Mouse (Mus musculus): ENCODE measurements around the gene St3gal3. TPM values are rescaled to one million over a fixed set of nuclear protein-coding genes. Genes with fewer than 3 reads are reported as not detected.

The St3gal3 gene
- total RNA-seq, 2 experiments from 2014 or later: 37.4 to 40.5 TPM

GRCm38 (mm10) chr4:117943317-117943716 lies 191.4 kb downstream of the St3gal3 start:
- no peak for DNase-seq (ENCODE audit: low spot score in 2 of 2)

- no peak for DNase-seq (ENCODE audit: low spot score in 2 of 2)
Observed at GRCm38 (mm10) chr4:117936964-117937363, 197.8 kb downstream of the St3gal3 start.

DNA sequence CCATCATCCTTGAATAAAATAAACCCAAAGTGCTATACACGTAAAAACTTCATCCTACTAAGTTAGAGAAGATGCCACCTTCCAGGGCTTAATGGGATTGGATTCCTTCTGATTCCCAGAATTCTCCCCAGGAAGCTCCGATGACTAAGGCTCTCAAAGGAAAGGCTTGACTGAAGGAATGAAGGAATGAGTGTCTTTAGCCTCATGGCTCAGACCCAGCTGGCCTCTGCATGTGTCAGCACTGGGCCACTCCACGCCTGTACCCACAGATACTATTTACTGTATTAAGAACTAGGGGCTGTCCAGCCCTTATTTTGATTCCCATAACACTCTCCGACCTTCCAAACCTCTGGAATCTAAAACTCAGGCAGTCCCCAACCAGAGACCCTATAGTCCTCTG lies 200.6 kb downstream of the St3gal3 start:
- DNase-seq (ENCODE audit: low spot score in 2 of 2): no peak

DNA sequence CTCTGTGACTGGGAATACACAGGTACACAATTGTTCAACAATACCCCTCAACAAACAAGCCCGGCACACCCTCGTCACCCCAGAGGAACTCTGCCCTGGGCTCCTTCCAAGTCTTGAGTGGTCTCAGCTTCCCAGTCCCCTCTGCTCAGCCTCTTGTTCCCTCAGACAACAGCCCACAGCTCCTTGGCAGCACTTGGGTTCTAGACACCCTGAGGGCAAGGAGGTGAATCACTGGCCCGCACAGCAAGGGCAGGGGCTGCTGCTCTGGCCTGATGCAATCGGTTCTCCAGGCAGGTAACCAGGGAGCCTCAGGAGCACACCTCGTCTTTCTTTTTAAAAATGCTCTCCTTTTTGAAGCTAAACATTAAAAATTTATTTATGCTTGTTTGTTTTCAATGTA lies 201.5 kb downstream of the St3gal3 start:
- DNase-seq (ENCODE audit: low spot score in 2 of 2): no peak

DNA sequence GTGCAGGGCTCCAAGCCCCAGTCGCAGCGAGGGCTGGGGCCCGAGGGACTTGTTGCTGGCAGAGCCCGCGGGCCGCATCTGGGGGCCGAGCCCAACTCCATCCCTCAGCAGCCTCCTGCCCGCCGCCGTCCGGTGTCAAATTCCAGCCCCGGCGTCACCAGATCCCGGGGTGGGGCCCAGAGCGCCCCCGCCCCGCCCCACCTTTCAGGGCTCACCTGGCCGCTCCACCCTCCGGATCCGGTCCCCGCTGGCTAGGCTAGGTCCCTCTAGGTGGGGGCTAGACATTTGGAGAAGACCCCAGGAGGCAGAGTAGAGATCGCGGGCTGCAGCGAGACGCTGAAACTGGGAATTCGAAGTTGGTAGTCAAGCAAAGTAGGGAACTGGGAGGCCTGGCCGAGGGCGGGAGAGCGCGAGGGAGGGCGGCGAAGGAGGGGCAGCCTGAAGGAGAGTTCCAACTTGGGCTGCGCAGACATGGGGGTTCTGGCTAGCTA lies 205.3 kb downstream of the St3gal3 start, which contains the start of gene Artn:
Gene Artn, minus strand, starts transcription at position 373 of the 491 bp plus-strand sequence.
- no peak for DNase-seq (ENCODE audit: low spot score in 2 of 2)

GRCm38 (mm10) chr4:117928699-117929241 lies 205.9 kb downstream of the St3gal3 start:
- peak; percentile 50 to 56 for DNase-seq (ENCODE audit: low spot score in 2 of 2)

DNA sequence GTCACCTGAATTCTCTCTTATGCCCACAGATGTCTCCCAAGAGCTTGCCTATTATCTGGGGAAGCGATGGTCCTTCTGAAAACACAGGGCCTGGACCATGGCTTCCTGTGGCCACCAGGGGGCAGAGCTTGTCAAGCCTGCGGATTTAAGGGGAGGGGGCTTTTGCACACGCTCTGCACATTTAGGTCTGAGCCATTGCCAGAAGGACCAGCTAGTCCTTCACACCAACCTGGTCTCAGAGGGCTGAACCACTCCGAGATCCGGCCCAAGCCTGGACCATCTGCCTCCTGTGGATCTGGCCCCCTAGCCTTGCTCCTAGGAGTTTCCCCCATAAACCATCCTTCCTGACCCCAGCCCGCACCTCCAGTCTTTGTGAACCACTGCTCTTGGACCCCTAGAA lies 206.5 kb downstream of the St3gal3 start:
- no peak for DNase-seq (ENCODE audit: low spot score in 2 of 2)

DNA sequence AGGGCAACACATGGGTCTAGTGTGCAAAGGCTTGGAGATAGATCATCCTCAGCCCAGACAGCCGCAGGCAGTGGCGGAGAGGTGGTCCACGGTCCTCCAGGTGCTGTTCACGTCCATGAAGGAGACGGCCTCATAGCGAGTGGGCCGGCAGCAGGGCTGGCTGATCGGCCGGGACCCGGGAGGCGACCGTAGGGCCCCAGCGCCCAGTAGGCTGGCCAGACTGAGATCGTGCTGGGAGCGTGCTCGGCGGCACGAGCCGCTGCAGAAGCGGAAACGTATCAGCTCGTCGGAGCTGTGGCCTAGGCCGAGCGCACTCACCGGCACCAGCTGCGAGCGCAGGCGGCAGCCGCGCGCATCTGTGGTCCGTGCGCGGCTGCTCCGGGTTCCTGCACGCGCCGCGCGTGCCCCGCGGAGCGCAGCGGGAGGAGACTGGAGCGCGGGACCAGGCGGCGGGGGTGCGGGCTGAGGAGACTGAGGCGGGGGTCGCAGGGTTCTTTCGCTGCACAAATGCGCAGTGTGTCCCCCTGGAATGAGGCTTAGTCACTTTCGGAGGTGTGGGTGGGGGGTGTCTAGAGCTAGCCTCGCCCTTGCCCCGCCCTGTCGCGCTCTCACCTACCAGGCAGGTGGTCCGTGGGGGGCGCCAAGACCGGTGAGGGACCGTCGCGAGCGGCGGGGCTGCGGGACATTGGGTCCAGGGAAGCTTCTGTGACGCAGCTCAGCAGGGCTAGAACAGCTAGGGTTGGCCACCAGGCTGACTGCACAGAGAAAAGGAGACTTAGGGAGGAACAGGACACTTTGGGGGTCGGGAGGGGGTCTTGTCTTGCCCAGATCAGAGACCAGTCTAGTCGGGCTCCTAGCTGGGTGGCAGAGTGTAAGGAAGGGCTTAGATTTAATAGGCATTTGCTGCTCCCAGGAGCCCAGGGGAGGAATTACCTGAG lies 207.9 kb downstream of the St3gal3 start:
- DNase-seq (ENCODE audit: low spot score in 2 of 2): no peak

- DNase-seq (ENCODE audit: low spot score in 2 of 2): no peak
Observed at GRCm38 (mm10) chr4:117924916-117925315, 209.8 kb downstream of the St3gal3 start.

DNA sequence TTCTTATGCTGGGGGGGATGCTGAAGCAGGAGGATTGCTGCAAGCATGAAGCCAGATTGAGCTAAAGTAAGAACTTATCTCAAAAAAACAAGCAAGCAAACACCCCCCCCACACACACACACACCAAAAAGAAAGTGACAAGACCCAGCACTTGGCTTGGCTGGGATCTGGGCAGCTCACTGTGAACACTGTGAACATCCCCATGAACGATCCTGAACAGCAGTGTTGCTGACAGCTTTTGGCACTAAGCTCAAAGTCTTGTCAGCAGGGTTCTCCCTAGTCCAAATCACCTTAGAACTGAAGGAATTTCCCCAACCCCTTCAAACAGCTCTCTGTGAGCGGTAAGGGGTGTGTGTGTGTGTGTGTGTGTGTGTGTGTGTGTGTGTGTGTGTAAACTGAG lies 211.3 kb downstream of the St3gal3 start:
- no peak for DNase-seq (ENCODE audit: low spot score in 2 of 2)

DNA sequence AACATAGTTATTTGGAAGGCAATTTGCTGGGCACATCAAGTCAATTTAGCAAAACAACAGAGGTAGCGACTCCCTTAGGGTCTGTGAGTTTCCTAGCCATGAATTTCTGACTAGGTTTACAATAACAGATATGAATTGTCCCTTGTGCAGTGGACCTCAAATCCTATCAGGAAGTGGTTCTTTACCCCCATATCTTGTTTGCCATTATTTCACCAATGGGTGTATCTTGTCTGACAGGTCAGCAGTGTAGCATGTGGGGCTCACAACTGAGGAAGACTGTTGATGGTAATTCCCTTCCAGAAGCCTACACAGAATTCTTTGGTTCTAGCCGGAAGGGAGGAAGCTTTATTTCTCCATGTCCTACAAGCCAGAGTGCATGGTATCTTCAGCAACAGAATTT lies 213.4 kb downstream of the St3gal3 start:
- no peak for DNase-seq (ENCODE audit: low spot score in 2 of 2)

GRCm38 (mm10) chr4:117918762-117919161 lies 216.0 kb downstream of the St3gal3 start:
- DNase-seq (ENCODE audit: low spot score in 2 of 2): no peak

DNA sequence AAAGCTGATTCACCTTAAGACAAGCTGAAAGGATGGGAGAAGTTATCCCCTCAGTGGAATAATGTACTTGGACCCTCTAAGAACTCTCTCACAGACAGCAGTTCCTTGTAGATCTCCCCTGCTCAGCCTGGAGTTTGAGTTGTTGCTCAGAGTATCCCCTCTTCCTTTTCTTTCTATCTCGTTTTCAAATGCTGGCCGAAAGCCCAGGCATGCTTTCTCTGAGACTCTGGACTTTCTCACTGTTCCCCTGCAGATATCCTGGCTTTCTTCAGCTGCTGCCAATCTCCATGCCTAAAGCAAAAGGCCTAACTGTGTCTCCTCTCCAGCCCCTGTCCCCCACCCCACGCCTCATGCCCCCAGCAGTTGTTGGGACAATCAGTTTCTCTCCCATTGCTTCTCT lies 216.5 kb downstream of the St3gal3 start:
- no peak for DNase-seq (ENCODE audit: low spot score in 2 of 2)

- no peak for DNase-seq (ENCODE audit: low spot score in 2 of 2)
Observed at GRCm38 (mm10) chr4:117917847-117918246, 216.9 kb downstream of the St3gal3 start.

DNA sequence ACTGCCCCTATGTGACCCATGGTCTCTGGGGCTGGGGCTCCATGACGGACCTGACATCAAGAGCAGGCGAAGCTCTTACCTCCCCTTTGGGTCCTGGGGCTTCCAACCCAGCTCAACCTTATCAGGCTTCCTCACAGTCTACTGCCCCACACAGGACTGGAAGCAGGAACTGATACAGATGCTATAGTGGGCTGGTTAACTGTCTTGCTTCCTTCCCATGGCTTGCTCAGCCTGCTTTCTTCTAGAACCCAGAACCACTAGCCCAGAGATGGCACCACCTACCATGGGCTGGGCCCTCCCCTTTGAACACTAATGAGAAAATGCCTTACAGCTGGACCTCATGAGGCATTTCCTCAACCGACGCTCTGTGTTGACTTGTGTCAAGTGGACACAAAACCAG lies 217.3 kb downstream of the St3gal3 start:
- DNase-seq (ENCODE audit: low spot score in 2 of 2): no peak

- DNase-seq (ENCODE audit: low spot score in 2 of 2): no peak
Observed at GRCm38 (mm10) chr4:117916386-117916785, 218.3 kb downstream of the St3gal3 start.

DNA sequence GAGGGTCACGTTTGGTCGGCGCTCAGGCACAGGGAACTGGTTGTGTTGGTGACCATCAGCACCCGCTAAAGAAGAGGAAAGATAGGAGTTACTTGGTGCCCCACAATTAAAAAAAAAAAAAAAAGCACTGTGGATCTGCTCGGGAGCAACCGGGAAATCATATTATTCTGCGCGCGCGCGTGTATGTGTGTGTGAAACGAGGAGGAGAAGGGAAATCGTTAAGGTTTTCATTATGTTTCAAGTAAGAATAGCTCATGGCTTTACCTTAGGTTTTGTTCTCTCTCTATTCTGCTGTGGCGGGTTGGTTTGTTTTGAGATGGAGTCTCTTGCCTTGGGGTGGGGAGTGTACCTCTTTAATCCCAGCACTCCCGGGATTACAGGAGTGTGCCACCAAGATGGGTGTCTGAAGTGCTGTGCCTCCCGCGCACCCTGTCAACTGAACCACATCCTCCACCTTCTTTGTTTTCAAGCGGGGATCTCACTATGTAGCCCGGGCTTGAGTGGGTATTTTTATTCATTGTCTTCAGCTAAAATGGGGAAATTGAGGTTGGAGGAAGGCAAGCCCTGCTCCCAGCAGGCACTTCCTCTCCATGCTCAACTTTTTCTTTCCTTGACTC lies 219.1 kb downstream of the St3gal3 start:
- DNase-seq (ENCODE audit: low spot score in 2 of 2): no peak

- DNase-seq (ENCODE audit: low spot score in 2 of 2): peak; percentile 85 to 89
Observed at GRCm38 (mm10) chr4:117914591-117915442, 219.9 kb downstream of the St3gal3 start, which contains the start of gene Ipo13. TSS of gene Ipo13 (minus strand) at chr4:117914999.

DNA sequence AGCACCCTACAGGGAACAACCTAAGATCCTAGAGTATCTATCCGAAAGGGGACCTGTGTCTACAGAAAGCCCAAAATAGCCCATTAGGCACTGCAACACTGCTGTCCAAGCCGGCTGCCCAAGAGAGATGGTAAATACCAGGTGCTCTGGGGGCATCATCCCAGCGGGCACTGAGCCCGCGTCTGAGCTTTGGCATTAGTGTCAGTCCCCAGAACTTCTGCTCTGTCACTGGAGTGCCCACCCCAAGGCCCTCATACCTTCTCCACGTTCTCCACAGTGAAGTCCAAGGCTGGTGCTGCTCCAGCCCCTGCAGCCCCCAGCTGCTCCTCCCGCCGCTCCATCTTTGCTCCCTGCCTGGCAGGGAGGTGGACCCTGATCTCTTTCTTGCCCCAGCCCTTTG lies 220.7 kb downstream of the St3gal3 start:
- DNase-seq (ENCODE audit: low spot score in 2 of 2): no peak

GRCm38 (mm10) chr4:117913421-117913820 lies 221.3 kb downstream of the St3gal3 start:
- no peak for DNase-seq (ENCODE audit: low spot score in 2 of 2)
